Mouse (Mus musculus): ENCODE measurements around the gene Tmem117.

Gene Tmem117

DNA sequence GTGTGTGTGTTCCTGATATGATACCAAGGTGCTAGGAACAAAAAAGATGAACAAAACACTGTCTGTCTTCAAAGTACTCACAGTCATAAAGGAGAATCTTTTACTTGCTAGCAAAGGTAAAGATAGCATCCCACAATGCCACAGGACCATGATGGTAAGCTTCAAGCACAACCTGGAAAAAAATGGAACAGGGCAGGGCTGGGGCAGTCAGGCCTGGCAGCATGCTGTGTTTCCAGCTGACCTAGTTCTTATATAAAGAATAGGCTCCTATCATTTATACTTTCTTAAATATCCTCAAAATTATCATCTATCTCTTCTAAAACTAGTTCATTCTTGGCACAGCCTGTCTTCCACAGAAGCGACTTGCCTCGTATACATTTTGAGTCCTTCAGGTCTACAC lies 418.5 kb downstream of the Tmem117 start:
- DNase-seq = no peak

GRCm38 (mm10) chr15:95049171-95049729 lies 420.2 kb downstream of the Tmem117 start:
- no peak for DNase-seq

- DNase-seq = no peak
These were observed 426.1 kb downstream of the Tmem117 start for GRCm38 (mm10) chr15:95055081-95055650.

DNA sequence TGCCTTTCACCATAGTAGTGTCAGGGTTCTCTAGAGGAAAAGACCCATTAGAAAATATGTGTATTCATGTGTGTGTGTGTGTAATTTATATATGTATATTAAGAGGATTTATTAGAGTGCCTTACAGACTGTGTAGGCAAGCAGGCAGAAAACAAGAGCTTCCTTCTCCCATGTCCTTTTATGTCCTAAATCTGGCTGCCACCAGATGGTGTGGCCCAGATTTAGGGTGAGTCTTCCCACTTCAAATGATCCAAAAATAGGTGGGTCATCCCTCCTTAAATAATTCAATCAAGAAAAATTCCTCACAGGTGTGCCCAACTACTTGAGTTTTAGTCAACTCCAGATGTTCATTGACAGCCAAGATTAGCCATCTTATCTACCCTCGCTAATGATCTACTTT lies 439.0 kb downstream of the Tmem117 start:
- no peak for DNase-seq

DNA sequence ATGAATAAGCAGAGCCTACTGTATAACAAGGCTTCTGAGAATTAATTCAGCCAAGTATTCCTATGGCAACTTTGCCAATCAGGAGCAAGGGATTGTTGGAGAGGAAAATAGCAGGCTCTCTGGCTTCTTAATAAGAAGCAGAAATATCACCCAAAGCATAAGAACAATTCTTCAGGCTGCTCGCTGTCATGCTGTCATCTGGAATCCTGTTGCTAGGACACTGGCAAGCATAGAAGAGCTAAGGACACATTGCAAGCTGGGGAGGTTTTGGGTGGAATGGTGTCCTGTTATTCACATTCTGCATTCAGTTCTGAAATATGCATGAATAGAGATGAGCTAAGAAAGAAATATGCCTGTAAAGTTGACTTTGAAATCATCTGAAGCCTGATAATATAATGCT lies 439.8 kb downstream of the Tmem117 start:
- DNase-seq = no peak

DNA sequence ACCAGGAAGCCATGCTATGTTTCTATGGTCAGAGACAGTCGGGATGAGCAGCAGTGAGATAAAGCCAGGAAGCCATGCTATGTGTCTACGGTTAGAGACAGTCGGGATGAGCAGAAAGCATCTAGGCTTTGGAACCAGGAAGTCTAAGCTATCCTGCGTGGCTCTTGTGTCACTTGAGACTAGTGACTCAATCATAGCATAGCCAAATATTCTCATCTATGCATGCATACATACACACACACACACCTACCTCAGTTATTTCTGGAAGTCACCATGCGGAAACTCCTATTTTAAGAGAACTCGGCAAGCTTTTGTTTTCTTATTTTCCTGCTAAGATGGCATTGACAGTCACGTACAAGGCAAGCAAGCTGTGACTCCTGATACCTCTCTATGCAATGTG lies 441.8 kb downstream of the Tmem117 start:
- DNase-seq = no peak

DNA sequence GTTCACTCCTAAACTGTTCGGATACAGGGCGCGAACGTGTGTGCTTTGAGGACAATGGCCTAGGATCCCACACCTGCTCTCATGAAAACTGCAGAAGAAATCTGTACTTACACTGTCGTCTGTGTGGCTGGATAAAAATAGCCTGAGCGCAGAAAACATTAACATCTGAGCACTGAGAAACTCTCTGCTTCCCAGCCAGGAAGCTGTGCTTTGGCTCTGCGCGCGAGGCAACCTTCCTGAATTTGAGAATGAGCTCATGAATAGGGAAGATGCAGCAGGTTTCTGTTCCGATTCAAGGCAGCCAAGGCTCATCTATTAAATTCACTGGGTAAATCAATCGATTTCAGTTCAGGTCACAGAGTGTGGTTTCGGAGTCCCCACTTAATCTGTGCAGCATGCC lies 446.3 kb downstream of the Tmem117 start:
- no peak for DNase-seq

DNA sequence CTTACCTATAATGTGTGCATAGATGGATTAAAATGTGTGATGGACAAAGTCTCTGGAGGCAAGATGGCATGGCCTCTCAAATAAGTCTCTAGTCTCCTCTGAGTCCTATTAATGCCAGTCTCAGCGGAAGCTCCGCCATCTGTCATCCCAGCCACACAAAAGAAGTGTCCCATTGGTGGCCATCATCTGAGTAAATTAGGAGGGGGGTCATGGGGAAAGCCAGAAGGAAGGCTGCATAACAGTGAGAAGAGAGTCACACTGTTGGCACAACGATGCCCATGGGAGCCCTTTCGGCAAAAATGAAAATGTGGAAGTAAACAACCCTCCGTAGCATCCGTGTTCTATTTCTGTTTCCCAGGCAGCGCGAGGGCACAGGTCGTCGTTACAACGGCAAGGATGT lies 452.6 kb downstream of the Tmem117 start:
- DNase-seq = no peak

GRCm38 (mm10) chr15:95085962-95086361 lies 456.9 kb downstream of the Tmem117 start:
- no peak for DNase-seq

GRCm38 (mm10) chr15:95100133-95100532 lies 471.1 kb downstream of the Tmem117 start:
- no peak for DNase-seq

DNA sequence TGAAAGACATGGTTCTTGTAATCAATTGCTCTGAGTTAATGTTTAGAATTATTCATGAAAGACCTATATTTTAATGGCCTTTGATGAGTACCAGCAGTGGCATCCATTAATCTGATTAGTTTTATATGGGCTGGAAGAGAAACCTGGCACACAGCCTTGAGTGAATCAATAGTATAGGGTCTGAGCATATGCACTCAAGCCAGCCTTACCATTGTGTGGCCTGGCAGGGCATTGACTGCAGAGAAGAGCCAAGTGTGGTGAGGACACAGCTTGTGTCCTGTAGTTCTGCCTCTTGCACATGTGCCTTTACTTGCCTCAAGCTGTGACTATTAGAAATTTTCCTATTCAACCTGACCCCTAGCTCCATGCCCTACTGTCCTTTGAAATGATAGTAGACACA lies 472.5 kb downstream of the Tmem117 start:
- no peak for DNase-seq

- DNase-seq = no peak
These were observed 478.3 kb downstream of the Tmem117 start for GRCm38 (mm10) chr15:95107246-95107809.

DNA sequence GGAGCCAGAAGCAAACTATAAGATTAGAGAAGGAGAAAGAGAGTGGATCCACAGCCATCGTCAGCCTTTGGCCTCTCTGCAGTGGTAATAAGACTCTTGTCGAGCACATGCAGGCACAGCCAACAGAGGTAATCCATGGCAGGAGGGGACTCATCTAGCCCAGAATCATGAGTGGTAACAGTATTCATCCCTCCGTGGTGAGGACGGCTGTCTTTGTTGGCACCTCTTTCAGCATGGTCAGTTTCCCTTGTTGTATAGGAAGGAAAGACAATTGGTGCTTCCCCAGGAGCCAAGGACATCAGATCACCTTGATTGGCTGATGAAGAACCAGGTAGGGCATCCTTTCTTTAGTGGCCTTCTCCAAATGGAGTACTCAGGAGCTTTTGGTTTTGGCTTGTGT lies 479.6 kb downstream of the Tmem117 start:
- no peak for DNase-seq

- no peak for DNase-seq
These were observed 502.4 kb downstream of the Tmem117 start for GRCm38 (mm10) chr15:95131401-95131800.

- DNase-seq = no peak
These were observed 507.0 kb downstream of the Tmem117 start for GRCm38 (mm10) chr15:95135926-95136609.

- DNase-seq = no peak
These were observed 508.2 kb downstream of the Tmem117 start for GRCm38 (mm10) chr15:95137018-95137810.

GRCm38 (mm10) chr15:95138709-95139409 lies 509.8 kb downstream of the Tmem117 start:
- no peak for DNase-seq

- DNase-seq = no peak
These were observed 515.1 kb downstream of the Tmem117 start for GRCm38 (mm10) chr15:95144131-95144530.

DNA sequence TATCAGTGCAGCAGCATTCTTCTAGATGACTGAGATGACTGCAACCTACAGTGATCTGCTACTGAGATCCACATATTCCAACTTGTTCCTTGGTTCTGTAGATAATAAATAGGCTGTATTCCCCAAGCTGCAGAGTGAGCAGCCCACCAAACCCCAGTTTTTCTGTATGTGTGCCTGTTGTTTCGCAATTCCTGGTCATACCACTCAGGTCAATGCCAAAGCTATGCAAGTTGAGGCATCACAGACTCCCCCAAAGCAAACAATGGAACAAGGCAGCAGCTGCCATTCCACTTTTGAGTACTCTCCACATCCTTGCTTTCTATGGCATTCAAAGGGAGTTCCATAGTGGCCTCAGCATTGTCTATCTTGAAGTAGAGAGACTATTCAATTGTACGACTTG lies 516.1 kb downstream of the Tmem117 start:
- no peak for DNase-seq

Data from heart, adult 11 months (tissue).